Mouse (Mus musculus): ENCODE results near the gene Srm.

DNA sequence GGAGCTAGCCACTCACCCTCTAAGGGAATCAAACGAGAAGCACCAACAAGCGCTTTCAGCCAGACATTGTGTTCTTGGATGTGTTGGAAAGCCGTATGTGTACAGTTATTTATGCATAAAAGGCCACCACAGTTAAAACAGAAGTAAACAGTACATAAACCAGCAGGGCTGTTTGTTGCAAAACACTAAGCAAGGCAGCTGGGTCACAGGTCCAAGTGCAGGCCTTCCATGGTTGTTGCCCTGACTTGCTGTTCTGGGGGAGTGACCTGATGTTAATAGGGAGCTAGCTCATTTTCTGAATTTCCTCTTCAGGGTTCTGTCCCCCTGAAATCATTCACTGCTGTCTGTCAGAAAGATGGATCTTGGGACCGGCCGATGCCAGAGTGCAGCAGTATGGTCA is 18.5 kb downstream of the Srm start:
- TF ChIP-seq CTCF (IDR thresholded peaks at IDR 0.05; ENCODE audit: low read depth) (no peak), EP300 (IDR thresholded peaks at IDR 0.05; ENCODE audit: low read depth) (no peak)
